Mouse (Mus musculus) kidney, adult 2 months (tissue): ENCODE results near the gene Sh3rf1. TPM values are rescaled to one million over a fixed set of nuclear protein-coding genes. Genes with fewer than 3 reads are reported as not detected.
A peak's percentile ranks its signal among the peaks of the same experiment; 100 is the strongest.

Experiments
- DNase-seq: peaks from one replicate; pipeline ENCODE4 v3.0.0; 2021
- H3K27ac ChIP-seq: fragments of 200-500 bp; 2 replicates; pipeline ENCODE4 v1.5.1; 2012; ENCODE audit warnings: low read depth, low read length, control low read depth, inconsistent platforms; ENCODE audit not compliant: insufficient read depth
- H3K27me3 ChIP-seq: fragments of 200-500 bp; replicated peaks from 2 replicates; pipeline ENCODE4 v1.6.1; 2012; ENCODE audit warnings: mild to moderate bottlenecking, moderate library complexity, low read length, inconsistent platforms; ENCODE audit not compliant: control insufficient read depth, insufficient read depth
- H3K36me3 ChIP-seq: fragments of 200-500 bp; 2 replicates; pipeline ENCODE4 v1.6.1; 2012; ENCODE audit warnings: mild to moderate bottlenecking, moderate library complexity, low read length, inconsistent platforms; ENCODE audit not compliant: control insufficient read depth, insufficient read depth
- H3K4me1 ChIP-seq: fragments of 200-500 bp; 2 replicates; pipeline ENCODE4 v1.6.1; 2011; ENCODE audit warnings: low read length; ENCODE audit not compliant: control insufficient read depth, insufficient read depth
- H3K4me3 ChIP-seq: fragments of 200-500 bp; 2 replicates; pipeline ENCODE4 v1.5.1; 2011; ENCODE audit warnings: mild to moderate bottlenecking, low read depth, low read length, control low read depth; ENCODE audit not compliant: insufficient read depth
- CTCF ChIP-seq: fragments of 200-500 bp; conservative IDR thresholded peaks from 2 replicates; pipeline ENCODE4 v1.5.1; 2011; ENCODE audit warnings: low read depth, mild to moderate bottlenecking, control low read depth, low read length, moderate library complexity, mixed read lengths; ENCODE audit not compliant: insufficient read depth, insufficient read length
- POLR2A ChIP-seq: fragments of 200-500 bp; IDR thresholded peaks from one replicate; pipeline ENCODE4 v1.6.1; 2011; ENCODE audit warnings: low read depth, low read length, control low read depth
- WGBS: fragments of 180-500 bp; shearing (Covaris S2); methylation state at CpG from one replicate; pipeline ENCODE4 v1.1.7; 2018; 5-methylcytosine and 5-hydroxymethylcytosine counted together
- polyA plus RNA-seq: library from polyadenylated mRNA; depleted of rRNA; stranded (reverse); fragments of >200 nt; gene quantifications from 2 replicates; pipeline ENCODE4 v1.2.3, GENCODE M21; 2012; rRNA removed

The Sh3rf1 gene
- polyA plus RNA-seq, 1 experiment: 14.4 TPM

DNA sequence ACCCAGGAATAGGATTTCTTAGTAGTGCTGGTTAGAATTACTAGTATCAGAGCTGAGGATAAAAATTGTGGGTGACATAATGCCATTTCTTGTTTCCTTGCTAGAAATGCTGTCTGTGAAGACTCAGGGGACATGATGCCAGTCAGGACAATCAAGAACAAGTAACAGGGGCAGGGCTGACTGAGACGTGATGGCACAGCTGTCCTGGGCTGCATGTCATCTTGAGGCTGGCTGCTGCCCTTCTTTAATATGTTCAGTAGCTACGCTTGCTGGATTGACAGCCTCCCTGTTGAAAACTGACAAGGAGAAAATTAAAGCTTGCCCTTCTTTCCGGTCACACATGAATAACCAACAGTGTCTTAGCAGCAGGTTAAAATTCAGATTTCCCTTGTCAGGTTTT, 212.5 kb downstream of the Sh3rf1 start:
- DNase-seq: peak; percentile 16
- WGBS: 63% methylated on average over 3 of the region's 3 CpGs
- H3K4me1 ChIP-seq: peaks cover 9% of the 10 kb centered on the region
- H3K4me3 ChIP-seq: no peak overlapping the region
- no peaks in the 10 kb centered on the region for H3K36me3 ChIP-seq
- H3K27ac ChIP-seq: no peak overlapping the region
- no peaks in the 10 kb centered on the region for H3K27me3 ChIP-seq
- no peak for TF ChIP-seq POLR2A

DNA sequence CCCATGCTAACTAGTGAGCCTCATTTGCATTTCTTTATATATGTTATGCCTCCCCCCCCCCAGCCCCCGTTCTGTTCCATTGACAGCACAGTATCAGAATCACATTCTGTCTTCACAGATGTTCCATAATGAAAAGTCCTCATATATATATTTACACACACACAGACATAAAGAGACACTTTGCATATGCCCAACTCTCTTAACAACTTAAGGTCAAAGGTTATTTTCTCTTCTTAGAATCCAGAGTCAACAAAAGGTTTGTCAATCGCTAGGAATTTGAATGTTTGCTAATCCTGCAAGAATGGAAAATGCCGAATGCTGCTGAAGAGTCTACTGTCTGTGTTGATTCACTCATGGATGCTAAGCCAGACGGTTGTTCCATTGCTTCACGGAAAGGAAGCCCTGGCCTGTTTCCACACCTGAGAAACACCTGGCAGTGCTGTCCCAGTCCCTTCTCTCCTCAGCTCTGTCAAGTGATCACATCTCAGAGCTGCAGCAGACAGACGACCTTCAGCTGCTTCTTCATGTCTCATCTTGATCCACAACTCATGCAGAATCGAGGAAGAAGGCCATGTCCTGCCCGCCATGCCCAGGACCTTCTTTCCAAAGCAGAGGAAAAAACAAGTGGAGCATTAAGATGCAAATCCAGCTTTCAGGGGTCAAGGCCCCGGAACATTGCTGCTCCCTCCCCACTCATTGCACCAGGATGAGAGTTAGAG, 213.1 kb downstream of the Sh3rf1 start:
- 49% methylated on average over 9 of the region's 9 CpGs for WGBS
- Histone ChIP-seq H3K4me1 (peaks cover 9% of the 10 kb centered on the region), H3K36me3 (no peaks in the 10 kb centered on the region), H3K27ac (no peak overlapping the region), H3K27me3 (no peaks in the 10 kb centered on the region), H3K4me3 (no peak overlapping the region)
- TF ChIP-seq CTCF (no peak), POLR2A (no peak)
- peak; percentile 21 for DNase-seq

DNA sequence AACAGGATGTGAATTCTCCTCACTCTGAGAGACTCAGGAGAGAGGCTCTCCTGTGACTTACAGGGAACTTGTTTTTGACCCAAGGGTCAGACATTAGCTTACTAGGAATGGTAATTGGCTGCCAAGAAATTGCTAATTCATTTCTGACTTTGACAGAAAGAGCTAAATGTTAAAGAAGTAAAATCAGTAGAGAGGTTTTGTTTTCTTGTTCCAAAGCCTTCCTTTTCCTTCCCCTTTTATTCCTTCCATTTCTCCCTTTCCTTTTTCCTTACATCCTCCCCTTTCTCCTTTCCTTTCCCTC, 213.6 kb downstream of the Sh3rf1 start:
- TF ChIP-seq CTCF (no peak), POLR2A (no peak)
- peaks cover 9% of the 10 kb centered on the region for H3K4me1 ChIP-seq
- peak; percentile 58 for DNase-seq
- H3K4me3 ChIP-seq: no peak overlapping the region
- H3K36me3 ChIP-seq: no peaks in the 10 kb centered on the region
- H3K27me3 ChIP-seq: no peaks in the 10 kb centered on the region
- no peak overlapping the region for H3K27ac ChIP-seq

DNA sequence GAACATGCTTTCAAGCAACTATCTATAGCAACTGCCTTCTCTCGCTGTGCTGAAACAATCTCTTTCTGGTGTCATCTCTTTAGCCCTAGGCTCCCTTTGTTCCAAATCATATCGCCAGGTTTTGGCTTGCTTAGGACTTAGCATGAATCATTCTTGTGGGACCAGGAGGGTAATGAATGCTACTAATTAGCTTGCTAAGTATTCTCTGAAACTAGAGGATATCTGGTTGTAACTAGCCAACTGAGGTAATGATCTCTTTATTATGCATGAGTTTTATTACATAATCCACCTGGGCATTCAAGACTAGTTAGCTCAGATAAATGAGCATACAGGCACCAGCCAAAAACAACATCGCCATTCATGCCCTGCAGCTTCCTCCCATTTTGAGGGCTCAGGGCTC, 219.3 kb downstream of the Sh3rf1 start:
- WGBS: 70% methylated on average over 3 of the region's 3 CpGs
- Histone ChIP-seq H3K4me1 (no peaks in the 10 kb centered on the region), H3K36me3 (no peaks in the 10 kb centered on the region), H3K4me3 (no peak overlapping the region), H3K27me3 (no peaks in the 10 kb centered on the region), H3K27ac (no peak overlapping the region)
- TF ChIP-seq POLR2A (no peak), CTCF (no peak)
- DNase-seq: peak; percentile 22

DNA sequence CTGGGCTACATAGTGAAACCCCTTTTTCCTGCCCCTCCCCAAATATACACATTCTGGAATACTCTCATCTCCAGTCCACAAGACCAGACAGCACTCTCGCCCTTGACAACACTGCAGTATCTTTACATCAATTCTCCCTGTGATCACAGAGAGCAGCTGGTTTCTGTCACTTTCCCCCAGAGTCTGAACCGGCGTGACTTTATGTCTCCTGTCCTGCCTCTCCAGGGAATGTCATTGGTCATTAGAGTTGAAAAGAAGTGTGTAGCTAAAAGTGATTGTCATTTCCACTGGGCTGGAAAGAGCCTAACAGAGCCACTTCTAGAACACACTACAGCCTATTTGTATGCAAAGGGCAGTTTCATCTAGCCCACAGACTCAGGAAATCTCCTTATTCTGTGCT, 220.7 kb downstream of the Sh3rf1 start:
- TF ChIP-seq POLR2A: no peak
- no peak for TF ChIP-seq CTCF
- Histone ChIP-seq H3K4me3 (no peak overlapping the region), H3K4me1 (no peaks in the 10 kb centered on the region), H3K27me3 (no peaks in the 10 kb centered on the region), H3K36me3 (no peaks in the 10 kb centered on the region), H3K27ac (no peak overlapping the region)
- 69% methylated on average over 3 of the region's 3 CpGs for WGBS
- DNase-seq: no peak

Other genes with a start within 250 kb of the Sh3rf1 start
- gene Clcn3, start 240.6 kb upstream of the Sh3rf1 start, polyA plus RNA-seq: 24.6 and 27.0 TPM in 2 replicates
- gene Nek1, start 230.7 kb upstream of the Sh3rf1 start, polyA plus RNA-seq: 2.9 and 3.4 TPM in 2 replicates